Mouse (Mus musculus) heart, embryonic 15.5 days (tissue): ENCODE measurements around the gene 1190005I06Rik. TPM values are rescaled to one million over a fixed set of nuclear protein-coding genes. Genes with fewer than 3 reads are reported as not detected.

Experiments used
- ATAC-seq: fragments of 200-750 bp; cut with Nextera tagmentation; replicated peaks from 2 replicates; pipeline ENCODE4 v1.8.0; 2017; ENCODE audit warnings: low read depth, moderate TSS enrichment; ENCODE audit not compliant: insufficient number of reproducible peaks, insufficient read depth, low FRiP score
- H3K27ac ChIP-seq: fragments of 300-500 bp; sonication (generic); 2 replicates; pipeline ENCODE4 v1.5.1; 2015; ENCODE audit warnings: mild to moderate bottlenecking, inconsistent platforms
- H3K27me3 ChIP-seq: fragments of 300-500 bp; sonication (generic); 2 replicates; pipeline ENCODE4 v1.6.1; 2015; ENCODE audit warnings: inconsistent platforms
- H3K36me3 ChIP-seq: fragments of 300-500 bp; sonication (generic); 2 replicates; pipeline ENCODE4 v1.6.1; 2015; ENCODE audit warnings: mild to moderate bottlenecking, inconsistent platforms
- H3K4me1 ChIP-seq: fragments of 300-500 bp; sonication (generic); replicated peaks from 2 replicates; pipeline ENCODE4 v1.6.1; 2015; ENCODE audit warnings: inconsistent platforms
- H3K4me2 ChIP-seq: fragments of 300-500 bp; sonication (generic); 2 replicates; pipeline ENCODE4 v1.6.1; 2015; ENCODE audit warnings: inconsistent platforms, mild to moderate bottlenecking, moderate library complexity
- H3K4me3 ChIP-seq: fragments of 300-500 bp; sonication (generic); 2 replicates; pipeline ENCODE4 v1.5.1; 2015; ENCODE audit warnings: mild to moderate bottlenecking, inconsistent platforms
- H3K9ac ChIP-seq: fragments of 300-500 bp; sonication (generic); 2 replicates; pipeline ENCODE4 v1.6.1; 2015; ENCODE audit warnings: mild to moderate bottlenecking, inconsistent platforms
- H3K9me3 ChIP-seq: fragments of 300-500 bp; sonication (generic); replicated peaks from 2 replicates; pipeline ENCODE4 v1.6.1; 2016; ENCODE audit warnings: inconsistent platforms
- WGBS: fragments of 180-500 bp; shearing (Covaris S2); methylation state at CpG from one replicate; pipeline ENCODE4 v1.1.7; 2015; ENCODE audit warnings: mixed read lengths; 5-methylcytosine and 5-hydroxymethylcytosine counted together
- polyA plus RNA-seq: library from polyadenylated mRNA; unstranded; fragments of >200 nt; fragmentation: Nextera tagmentation; extraction: Ambion mirVana; gene quantifications from 2 replicates; pipeline ENCODE4 v1.2.1, GENCODE M21; 2015

The 1190005I06Rik gene
- 3.0 and 4.4 TPM in 2 replicates for polyA plus RNA-seq

DNA sequence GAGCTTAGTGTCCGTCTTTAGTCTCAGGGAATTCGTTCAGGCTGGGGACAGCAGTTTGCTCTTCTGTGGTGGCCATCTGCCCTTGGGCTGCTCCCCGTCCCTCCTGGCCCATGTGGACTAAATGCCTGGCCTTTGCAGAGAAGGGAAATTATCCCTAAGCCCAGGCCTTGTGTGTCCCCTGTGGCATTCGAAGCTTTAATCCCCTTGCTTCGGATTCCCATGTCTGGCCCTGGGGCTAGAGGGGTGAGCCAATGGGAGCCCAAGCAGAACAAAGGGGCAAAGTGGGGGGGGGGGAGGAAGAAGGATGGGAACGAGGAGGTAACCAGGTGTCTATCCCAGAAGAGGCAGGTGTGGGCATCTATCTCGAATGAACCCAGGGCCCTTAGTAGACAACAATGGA is at the start of gene 1190005I06Rik:
Gene 1190005I06Rik, minus strand, starts transcription at position 101 of the 400 bp plus-strand sequence.
- WGBS: 59% methylated on average over 7 of the region's 7 CpGs
- no peaks in the 10 kb centered on the region for H3K9me3 ChIP-seq
- no peak within 1 kb of the TSS for H3K4me3 ChIP-seq
- no peaks in the 10 kb centered on the region for H3K27me3 ChIP-seq
- ATAC-seq: no peak
- H3K36me3 ChIP-seq: no peaks in the 10 kb centered on the region
- peaks cover 16% of the 10 kb centered on the region for H3K4me1 ChIP-seq
- no peak within 1 kb of the TSS for H3K9ac ChIP-seq
- H3K4me2 ChIP-seq: no peak within 1 kb of the TSS
- H3K27ac ChIP-seq: no peak within 1 kb of the TSS

DNA sequence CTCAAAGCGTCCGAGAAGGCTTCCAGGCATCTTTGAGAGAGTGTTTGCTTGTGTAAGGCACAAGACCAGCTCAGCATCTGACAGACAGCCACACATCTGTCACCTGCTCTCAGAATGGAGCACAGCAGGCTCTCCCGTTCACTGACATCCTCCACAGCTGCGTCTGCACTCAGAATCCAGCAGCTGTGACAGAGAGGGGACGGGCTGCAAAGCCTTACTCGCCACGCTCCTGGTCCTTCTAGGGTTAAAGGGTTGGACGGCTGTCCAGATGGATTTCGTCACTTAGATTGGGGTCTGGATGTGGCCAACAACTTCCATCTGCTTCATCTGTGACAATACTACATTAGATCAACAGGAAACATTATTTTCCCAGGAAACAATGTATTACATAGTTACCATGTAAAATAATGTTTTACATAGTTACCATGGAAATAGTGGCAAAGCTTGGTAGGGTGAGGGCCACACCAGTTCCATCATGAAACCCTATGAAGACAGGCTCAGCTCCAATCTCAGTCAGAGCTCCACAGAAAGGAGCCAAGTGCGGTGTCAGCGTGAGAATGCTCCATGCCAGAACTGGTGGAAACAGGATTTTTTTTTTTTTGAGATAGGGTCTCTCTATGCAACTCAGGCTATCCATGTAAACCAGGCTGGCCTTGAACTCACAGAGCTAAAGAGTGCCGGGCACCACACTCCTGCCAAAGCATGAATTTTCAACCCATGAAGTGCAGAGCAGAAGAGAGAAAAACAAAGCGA is 49.1 kb upstream of the 1190005I06Rik start:
- Histone ChIP-seq H3K9ac (no peak overlapping the region), H3K36me3 (no peaks in the 10 kb centered on the region), H3K9me3 (no peaks in the 10 kb centered on the region), H3K4me1 (peaks cover 38% of the 10 kb centered on the region), H3K4me2 (no peak overlapping the region), H3K27me3 (no peaks in the 10 kb centered on the region), H3K4me3 (no peak overlapping the region), H3K27ac (peak overlapping the region; percentile 57)
- peak; percentile 45; the same call in 1 of the 2 replicates for ATAC-seq
- 24% methylated on average over 13 of the region's 13 CpGs for WGBS

DNA sequence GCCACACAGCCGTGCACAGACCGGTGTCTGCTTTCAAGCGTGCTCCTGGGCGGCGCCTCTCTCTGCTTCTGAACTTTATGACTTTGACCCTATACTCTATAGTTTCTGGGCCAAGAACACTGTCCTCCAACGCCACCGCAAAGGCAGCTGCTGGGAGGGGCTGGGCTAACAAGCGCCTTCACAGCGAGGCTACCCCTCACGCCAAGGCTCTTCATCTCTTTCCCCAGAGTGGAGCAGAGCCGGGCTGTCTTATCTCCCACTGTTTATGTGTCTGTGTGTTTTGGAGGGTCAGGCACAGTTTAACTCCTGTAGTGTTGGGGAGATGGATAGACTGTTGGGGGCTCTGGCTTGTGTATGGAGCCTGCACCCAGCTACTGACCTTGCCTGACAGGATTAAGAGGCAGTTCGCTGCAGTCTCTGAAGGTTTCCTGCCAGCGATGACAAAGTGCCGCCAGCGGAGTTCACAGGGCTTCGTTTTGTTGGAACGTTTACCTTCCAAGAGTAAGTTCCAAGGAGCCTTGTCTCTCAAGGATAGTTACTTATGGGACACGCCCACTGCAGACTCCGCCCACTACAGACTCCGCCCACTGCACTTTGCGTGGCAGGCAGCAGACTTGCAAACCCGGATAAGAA is 46.5 kb upstream of the 1190005I06Rik start:
- 0 out of 2 replicates have a peak, but pooled peaks cover under 1% of the 10 kb centered on the region for H3K27me3 ChIP-seq
- H3K4me1 ChIP-seq: peaks cover 32% of the 10 kb centered on the region
- whole genome bisulfite sequencing: 18% methylated on average over 22 of the region's 22 CpGs
- no peak overlapping the region for H3K4me3 ChIP-seq
- H3K9me3 ChIP-seq: no peaks in the 10 kb centered on the region
- H3K36me3 ChIP-seq: no peaks in the 10 kb centered on the region
- H3K4me2 ChIP-seq: peak overlapping the region; percentile 32
- no peak overlapping the region for H3K9ac ChIP-seq
- ATAC-seq: peak; percentile 34; the same call in 1 of the 2 replicates
- H3K27ac ChIP-seq: peak overlapping the region; percentile 41; the same call in 1 of the 2 replicates

DNA sequence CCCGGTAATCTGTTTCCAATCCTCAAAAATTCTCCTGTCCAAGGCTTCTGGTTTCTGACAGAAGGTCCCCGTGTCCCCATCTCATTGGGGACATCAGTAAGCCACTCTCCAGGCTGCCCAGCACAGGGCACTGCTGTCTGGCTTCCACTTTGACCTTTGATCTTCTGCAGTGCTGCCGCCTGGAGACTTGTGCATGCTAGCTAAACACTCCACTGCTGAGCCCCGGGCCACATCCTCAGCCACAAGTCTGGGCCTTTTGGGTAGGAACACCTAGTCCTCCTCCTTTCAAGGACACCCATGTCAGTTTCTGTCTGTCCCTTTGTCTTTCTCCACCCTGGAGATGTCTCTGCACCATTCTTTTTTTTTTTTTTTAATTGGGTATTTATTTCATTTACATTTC is 45.5 kb upstream of the 1190005I06Rik start:
- Histone ChIP-seq H3K4me1 (peaks cover 27% of the 10 kb centered on the region), H3K4me3 (no peak overlapping the region), H3K9ac (no peak overlapping the region), H3K4me2 (no peak overlapping the region), H3K27me3 (0 out of 2 replicates have a peak, but pooled peaks cover 10% of the 10 kb centered on the region), H3K9me3 (no peaks in the 10 kb centered on the region), H3K36me3 (no peaks in the 10 kb centered on the region), H3K27ac (no peak overlapping the region)
- no peak for ATAC-seq
- 66% methylated on average over 4 of the region's 4 CpGs for WGBS

DNA sequence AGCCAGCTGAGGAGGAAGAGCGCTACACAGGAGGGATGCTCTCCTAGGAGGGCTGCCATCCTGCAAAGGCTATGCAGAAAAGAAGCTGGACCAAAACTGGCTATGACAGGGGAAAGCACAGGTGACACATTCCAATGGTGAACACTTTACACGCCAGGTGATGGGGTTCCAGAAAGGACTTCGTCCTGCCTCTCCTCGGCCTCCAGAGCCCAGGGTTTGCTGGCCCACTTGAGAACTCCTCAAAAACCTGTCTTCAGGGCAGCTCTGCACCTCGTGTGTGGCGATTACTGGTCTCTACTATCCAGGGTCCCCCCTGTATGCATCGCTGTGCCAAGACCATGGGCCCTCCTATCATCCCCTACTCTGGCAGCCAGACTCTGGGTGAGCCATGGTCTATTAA is 41.1 kb upstream of the 1190005I06Rik start:
- no peak overlapping the region for H3K27ac ChIP-seq
- no peaks in the 10 kb centered on the region for H3K36me3 ChIP-seq
- H3K9me3 ChIP-seq: no peaks in the 10 kb centered on the region
- H3K9ac ChIP-seq: no peak overlapping the region
- H3K4me1 ChIP-seq: no peaks in the 10 kb centered on the region; the same call in 1 of the 2 replicates
- WGBS: 87% methylated on average over 7 of the region's 7 CpGs
- no peak overlapping the region for H3K4me2 ChIP-seq
- 0 out of 2 replicates have a peak, but pooled peaks cover 13% of the 10 kb centered on the region for H3K27me3 ChIP-seq
- no peak for ATAC-seq
- H3K4me3 ChIP-seq: no peak overlapping the region

DNA sequence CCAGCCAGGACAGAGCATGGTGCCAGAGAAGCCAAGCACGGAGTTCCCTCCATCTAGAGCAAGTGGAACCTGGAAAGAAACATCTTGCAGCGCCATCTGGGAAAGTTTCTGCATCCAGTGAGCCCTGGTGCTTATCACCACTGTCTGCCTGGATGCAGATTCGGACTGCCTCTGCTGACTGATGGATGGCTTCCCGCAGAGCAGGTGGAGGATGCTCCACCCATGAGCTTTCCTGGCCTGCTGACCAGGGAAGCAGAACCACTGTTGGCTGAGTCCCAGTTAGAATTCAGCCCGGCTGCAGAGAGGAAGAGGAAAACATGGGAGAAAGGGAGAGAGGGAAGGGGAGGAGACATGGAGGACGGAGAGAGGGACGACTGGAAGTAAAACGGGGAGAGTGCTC is 40.4 kb upstream of the 1190005I06Rik start:
- WGBS: 59% methylated on average over 8 of the region's 8 CpGs
- Histone ChIP-seq H3K9ac (no peak overlapping the region), H3K9me3 (no peaks in the 10 kb centered on the region), H3K4me3 (no peak overlapping the region), H3K27me3 (peaks cover 16% of the 10 kb centered on the region; the same call in 1 of the 2 replicates), H3K4me1 (no peaks in the 10 kb centered on the region; the same call in 1 of the 2 replicates), H3K36me3 (no peaks in the 10 kb centered on the region), H3K4me2 (no peak overlapping the region), H3K27ac (no peak overlapping the region)
- no peak for ATAC-seq

DNA sequence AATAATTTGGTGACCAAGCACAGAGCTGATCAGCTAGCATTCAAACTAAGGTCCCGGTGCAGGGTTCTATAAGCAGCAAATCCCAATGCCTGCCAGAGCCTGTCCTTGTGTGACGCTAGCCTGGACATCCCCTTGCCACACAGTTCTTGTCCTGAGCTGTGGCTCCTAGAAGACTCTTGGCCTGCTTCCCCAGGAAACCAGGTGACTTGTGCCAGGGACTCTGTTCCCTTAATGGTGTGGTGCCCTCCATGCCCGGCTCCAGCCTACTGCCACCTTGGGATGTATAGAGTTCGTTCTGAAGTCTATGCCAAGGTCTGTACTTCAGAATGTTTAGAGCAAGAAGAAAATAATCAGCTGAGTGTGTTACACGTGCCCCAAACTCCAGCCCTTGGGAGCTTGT is 39.1 kb upstream of the 1190005I06Rik start:
- no peaks in the 10 kb centered on the region for H3K9me3 ChIP-seq
- ATAC-seq: no peak
- H3K27me3 ChIP-seq: peaks cover 16% of the 10 kb centered on the region; the same call in 1 of the 2 replicates
- no peaks in the 10 kb centered on the region for H3K36me3 ChIP-seq
- H3K27ac ChIP-seq: no peak overlapping the region
- H3K9ac ChIP-seq: no peak overlapping the region
- 81% methylated on average over 5 of the region's 5 CpGs for WGBS
- no peak overlapping the region for H3K4me3 ChIP-seq
- H3K4me2 ChIP-seq: no peak overlapping the region
- H3K4me1 ChIP-seq: no peaks in the 10 kb centered on the region; the same call in 1 of the 2 replicates

DNA sequence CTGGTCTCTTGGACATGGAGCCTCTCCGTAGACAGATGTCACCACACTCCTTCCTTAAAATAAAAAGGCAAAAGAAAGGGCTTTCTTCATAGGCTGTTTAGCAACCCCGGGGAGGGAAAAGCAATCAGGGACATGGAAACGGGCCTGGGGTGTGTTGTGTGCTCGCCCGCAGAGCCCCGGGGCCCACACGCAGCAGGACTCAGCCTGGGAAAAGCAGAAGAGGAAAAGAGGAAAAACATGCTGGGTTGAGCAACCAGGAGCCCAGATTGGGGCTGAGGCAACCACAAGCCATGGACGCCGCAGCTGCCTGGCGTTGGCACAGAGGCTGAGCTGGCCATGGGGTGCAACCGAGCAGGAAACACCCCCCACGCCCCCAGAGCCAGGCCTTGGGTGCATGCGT is 38.6 kb upstream of the 1190005I06Rik start:
- Histone ChIP-seq H3K36me3 (no peaks in the 10 kb centered on the region), H3K4me1 (no peaks in the 10 kb centered on the region; the same call in 1 of the 2 replicates), H3K4me3 (no peak overlapping the region), H3K4me2 (no peak overlapping the region), H3K27ac (no peak overlapping the region), H3K9me3 (no peaks in the 10 kb centered on the region), H3K9ac (no peak overlapping the region), H3K27me3 (peaks cover 16% of the 10 kb centered on the region; the same call in 1 of the 2 replicates)
- ATAC-seq: no peak
- WGBS: 79% methylated on average over 13 of the region's 13 CpGs

DNA sequence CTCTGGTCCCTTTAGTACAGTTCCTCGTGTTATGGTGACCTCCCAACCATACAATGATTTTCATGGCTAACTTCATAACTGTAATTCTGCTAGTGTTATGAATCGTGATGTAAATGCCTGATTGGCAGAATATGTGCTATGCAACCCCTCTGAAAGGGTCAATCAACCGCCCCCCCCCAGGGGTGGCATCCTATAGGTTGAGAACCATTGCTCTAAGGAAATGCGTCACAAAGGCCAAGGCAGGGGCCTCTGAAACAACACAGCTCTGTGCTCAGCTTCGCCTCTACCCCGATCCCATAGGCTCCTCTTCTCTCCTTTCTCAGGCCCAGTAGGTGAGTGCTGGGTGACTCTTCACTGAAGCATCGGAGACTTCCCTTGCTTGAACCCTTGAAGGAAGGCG is 38.2 kb upstream of the 1190005I06Rik start:
- ATAC-seq: no peak
- H3K4me3 ChIP-seq: no peak overlapping the region
- peaks cover 16% of the 10 kb centered on the region; the same call in 1 of the 2 replicates for H3K27me3 ChIP-seq
- no peak overlapping the region for H3K4me2 ChIP-seq
- no peak overlapping the region for H3K27ac ChIP-seq
- no peak overlapping the region for H3K9ac ChIP-seq
- H3K9me3 ChIP-seq: no peaks in the 10 kb centered on the region
- H3K36me3 ChIP-seq: no peaks in the 10 kb centered on the region
- H3K4me1 ChIP-seq: no peaks in the 10 kb centered on the region; the same call in 1 of the 2 replicates
- 81% methylated on average over 8 of the region's 8 CpGs for WGBS

DNA sequence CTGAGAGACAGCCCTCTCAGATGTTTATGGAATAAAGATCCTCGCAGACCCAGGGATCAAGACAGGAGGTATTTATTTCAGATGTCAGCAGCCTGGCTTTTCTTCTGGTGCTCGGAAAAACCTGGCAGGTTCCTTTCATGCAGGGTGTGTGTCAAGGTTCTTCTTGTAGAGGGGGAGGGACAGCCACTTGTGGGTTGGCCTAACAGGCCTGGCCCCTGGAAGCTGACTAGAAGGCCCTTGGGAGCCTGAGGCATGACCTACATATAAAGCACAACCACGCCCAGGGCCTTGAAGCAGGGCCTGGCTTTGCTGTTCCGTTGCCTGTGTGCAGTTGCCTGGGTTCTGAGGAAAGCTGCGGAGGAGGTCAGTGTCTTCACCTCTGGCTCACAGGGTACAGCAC is 37.7 kb upstream of the 1190005I06Rik start:
- no peak overlapping the region for H3K27ac ChIP-seq
- no peaks in the 10 kb centered on the region; the same call in 1 of the 2 replicates for H3K4me1 ChIP-seq
- 66% methylated on average over 5 of the region's 5 CpGs for WGBS
- H3K36me3 ChIP-seq: no peaks in the 10 kb centered on the region
- H3K9me3 ChIP-seq: no peaks in the 10 kb centered on the region
- H3K4me3 ChIP-seq: no peak overlapping the region
- no peak overlapping the region for H3K4me2 ChIP-seq
- no peak overlapping the region for H3K9ac ChIP-seq
- peaks cover 16% of the 10 kb centered on the region; the same call in 1 of the 2 replicates for H3K27me3 ChIP-seq
- ATAC-seq: no peak

DNA sequence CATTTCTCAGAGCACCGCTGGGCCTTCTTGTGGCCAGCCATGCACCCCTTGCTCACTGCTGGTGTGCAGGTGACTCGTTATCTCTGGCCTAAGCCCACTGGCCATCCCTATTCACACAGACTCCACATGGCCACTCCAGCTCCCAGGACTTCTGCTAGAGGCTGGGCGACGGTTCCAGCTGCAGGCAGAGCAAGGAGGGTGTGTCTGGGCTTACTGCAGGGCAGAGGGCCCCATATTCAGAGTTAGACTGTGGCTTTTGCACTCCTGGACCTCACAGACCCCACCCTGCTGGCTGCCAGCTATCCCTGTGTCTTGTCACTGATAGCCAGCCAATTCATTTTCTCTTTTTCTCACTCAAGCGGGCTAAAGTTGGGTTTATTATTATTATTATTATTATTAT is 36.6 kb upstream of the 1190005I06Rik start:
- H3K4me1 ChIP-seq: no peaks in the 10 kb centered on the region; the same call in 1 of the 2 replicates
- H3K9me3 ChIP-seq: no peaks in the 10 kb centered on the region
- ATAC-seq: no peak
- no peaks in the 10 kb centered on the region for H3K36me3 ChIP-seq
- no peak overlapping the region for H3K4me3 ChIP-seq
- no peak overlapping the region for H3K4me2 ChIP-seq
- H3K27me3 ChIP-seq: peaks cover 24% of the 10 kb centered on the region; the same call in 1 of the 2 replicates
- no peak overlapping the region for H3K9ac ChIP-seq
- no peak overlapping the region for H3K27ac ChIP-seq
- 60% methylated on average over 5 of the region's 5 CpGs for WGBS
